Mouse (Mus musculus) right cerebral cortex, postnatal 36 days (tissue): ENCODE results near the gene 1700003F12Rik.

Experiments
- DNase-seq, 2 experiments: peaks; one replicate each; pipeline ENCODE4 v3.0.0; 2022; ENCODE audit warnings: low spot score in 2 of 2, mixed read lengths in 1 of 2

The 1700003F12Rik gene

DNA sequence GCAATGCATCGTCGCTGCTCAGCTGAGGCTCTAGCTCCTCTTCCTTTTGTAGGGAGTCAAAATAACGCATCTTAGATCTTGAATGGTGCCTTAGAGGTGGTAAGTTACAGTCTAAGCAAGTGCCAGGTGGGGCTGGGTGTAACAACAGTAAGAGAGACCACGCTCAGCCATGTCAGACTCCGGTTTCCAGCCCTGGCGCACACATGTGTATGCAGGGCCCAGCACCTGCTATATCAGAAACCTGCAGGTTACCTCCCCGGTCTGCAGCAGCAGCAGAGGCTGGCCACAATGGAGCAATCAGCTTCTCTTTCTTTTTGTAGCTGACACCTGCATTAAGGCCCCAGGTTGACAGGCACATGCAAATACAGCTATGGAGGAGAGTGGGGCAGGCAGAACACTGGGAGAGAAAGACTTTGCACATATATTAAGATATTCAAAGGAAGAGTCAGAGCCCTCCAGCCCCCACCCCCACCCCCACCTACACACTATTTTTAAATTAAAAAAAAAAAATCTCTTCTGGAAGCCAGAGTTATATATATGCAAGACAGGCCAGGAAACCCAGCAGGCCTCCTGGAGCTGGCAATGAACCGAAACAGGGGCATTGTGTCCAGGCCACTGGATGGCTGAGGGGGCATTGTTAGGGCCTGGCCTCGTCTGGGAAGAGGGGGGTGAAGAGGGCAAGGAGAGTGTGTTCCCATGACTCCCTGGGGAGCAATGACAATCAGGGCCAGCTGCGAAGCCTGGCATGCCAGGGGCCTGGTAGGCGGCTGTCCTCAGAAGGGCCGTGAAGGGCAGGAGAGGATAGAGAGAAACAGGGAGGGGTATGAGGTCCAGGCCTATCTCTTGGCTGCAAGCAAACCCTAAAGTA, 30.2 kb downstream of the 1700003F12Rik start:
- no peak for DNase-seq

DNA sequence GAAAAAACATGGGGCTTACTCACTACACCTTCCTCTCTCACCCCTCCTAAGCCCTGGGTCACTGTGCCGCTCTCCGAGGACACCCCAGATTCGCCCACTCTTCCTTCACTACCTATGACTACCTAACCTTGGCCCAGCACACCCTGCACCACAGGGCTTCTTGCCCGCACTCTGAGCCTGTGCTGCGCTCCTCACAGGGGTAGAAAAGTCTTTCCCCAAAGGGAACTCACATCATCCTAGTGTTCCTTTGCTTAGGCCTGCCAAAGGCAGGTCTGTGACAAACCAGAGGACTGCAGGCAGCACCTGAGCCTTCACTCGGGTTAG, 30.8 kb downstream of the 1700003F12Rik start:
- DNase-seq: no peak

DNA sequence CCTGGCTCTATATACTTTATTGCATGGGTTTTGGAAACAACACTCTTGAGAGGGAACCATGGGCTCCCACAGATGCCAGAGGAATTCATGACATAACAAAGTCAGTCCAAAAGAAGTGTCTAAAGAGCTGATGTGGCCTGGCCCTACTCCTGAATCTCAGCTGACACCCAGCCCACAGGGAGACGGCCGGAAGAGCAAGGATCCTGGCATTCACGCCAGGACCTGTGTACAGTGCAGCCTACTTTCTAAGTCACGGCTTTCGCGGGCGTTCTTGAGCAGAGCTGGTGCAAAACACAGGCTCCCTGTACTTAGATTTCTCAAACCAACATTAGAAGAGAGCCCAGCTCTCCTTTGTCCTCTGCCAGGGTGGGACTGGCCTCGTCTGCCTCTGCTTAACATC, 33.7 kb downstream of the 1700003F12Rik start:
- DNase-seq: no peak

DNA sequence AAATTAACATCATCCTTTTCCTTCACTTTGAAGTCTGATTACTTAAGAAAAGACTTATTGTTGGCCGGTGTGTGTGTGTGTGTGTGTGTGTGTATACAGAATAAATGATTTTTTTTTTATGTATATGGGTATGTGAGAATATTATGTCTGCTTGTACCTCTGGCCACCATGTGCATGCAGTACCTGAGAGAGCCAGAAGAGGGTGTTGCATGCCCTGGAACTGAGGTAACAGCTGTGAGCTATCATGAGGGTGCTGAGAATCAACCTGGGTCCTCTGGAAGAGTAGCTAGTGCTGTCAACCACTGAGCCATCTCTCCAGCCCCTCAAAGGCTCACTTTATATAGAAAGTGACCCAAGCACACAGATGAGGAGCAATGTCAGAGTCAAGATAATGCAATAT, 34.5 kb downstream of the 1700003F12Rik start:
- DNase-seq: no peak

DNA sequence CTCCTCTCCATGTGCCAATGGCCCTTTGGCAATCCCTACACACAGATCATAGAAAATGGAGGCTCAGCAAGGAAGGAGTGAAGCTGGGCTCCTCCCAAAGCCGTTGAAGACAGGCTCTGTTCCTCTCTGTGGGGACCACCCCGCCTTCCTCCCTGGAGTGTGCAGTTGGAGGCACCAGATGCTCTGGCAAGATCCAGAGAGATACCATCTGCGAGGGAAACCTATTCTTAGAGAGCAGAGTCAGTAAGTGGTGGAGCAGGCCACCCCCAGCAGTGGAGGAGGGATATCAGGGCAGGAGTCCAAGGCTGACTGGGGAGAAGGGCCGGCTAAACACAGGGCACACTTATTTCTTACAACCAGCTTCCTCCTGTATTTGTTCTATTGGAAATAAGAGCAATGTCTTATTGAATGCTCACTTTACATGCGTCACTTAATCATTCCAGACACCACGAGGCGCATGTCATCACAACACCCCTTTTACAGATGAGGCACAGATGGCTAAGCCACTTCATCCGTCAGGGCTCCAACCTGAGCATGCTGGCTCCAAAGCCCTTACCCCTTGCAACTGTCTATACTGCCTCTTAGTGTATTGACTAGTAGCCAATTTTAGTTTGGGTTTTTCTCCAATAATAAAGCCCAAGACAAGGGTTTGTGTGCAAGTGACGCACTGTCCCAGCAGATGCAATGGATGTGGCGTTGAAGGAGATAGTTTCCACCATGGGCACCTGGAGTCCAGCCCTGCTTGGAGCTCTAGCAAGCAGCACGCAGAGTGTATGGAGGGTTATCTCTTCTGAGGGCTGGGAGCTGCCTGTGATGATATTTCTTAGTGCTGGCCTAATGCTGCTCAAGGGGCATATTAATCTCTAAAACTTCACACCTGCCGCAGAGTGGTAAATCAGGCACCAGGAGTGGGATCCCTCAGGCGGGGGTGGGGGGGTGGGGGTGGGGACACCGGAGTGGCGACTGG, 37.3 kb downstream of the 1700003F12Rik start:
- DNase-seq: peak; percentile 89 to 95

DNA sequence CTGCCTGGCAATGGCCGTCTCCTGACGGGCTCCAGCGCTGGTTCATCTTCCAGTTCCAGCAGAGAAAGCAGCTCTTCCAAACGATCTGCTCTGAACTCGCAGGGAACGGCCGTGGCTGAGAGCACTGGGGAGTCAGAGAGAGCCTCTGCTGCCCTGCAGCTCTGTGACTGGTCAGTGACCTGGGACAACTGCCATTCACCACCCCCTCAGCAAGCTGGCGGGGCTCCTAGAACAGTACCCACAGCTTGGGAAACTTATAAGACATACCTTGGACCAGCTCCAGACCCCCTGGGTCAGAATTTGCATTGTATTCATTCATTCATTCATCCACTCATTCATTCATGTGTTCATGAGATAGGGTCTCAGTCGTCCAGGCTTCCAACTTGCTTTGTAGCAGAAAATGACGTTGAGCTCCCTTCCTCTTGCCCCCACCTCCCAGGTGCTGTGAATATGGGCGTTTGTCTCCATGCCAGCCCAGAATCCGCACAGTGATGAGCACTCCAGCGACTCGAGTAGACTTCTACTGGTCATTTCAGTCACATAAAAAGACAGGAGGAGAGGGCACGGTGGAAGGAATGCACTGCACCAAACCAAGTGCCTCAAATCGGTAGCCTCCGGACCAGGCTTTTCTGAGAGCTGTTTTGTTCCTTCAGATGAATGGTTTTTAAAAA, 38.2 kb downstream of the 1700003F12Rik start:
- no peak for DNase-seq

DNA sequence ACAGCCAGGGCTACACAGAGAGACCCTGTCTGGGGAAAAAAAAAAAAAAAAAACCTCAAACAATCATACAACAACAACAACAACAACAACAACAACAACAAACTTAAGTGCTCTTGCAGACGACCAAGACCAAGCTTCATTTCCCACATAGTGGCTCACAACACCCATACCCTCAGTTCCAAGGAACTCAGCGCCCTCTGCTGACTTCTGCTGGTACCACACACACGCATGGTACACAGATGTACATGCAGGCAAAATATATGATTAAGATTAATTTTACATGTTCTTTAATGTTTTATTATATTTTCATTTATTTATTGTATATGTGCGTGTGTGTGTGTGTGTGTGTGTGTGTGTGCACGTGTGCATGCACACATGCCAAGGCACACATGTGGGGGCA, 39.5 kb downstream of the 1700003F12Rik start:
- DNase-seq: no peak

DNA sequence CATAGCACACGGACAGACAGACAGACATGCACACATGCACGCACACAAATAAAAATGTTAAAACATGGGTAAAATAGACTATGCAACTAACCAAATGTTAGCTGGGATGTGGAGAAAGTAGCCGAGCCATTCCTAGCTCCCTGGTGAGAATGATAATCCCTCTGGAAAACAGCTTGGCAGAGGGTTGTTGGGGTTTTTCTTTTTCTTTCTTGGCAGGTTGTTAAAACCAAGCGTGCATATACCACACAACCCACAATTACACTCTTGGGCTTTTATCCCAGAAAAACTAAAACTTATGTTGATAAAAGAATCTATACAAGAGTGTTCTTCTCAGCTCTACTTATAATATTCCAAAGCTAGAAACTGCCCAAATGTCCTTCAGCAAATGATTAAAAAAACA, 42.2 kb downstream of the 1700003F12Rik start:
- no peak for DNase-seq

DNA sequence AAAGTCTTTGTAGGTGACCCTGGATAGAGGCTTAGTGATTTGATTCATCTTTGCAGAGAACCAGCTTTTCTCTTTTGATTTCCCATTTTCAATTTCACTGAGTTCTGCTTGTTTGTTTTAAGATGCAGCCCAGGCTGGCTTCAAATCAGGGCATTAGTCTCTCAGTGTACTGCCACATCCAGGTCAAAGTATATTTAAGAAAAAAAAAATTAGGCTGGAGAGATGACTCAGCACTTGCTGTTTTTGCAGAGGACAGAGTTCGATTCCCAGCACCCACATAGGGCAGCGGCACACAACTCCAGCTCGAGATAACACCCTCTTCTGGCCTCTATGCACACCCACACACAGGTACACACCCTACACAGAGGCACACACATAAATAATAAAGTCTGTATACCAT, 44.4 kb downstream of the 1700003F12Rik start:
- no peak for DNase-seq

DNA sequence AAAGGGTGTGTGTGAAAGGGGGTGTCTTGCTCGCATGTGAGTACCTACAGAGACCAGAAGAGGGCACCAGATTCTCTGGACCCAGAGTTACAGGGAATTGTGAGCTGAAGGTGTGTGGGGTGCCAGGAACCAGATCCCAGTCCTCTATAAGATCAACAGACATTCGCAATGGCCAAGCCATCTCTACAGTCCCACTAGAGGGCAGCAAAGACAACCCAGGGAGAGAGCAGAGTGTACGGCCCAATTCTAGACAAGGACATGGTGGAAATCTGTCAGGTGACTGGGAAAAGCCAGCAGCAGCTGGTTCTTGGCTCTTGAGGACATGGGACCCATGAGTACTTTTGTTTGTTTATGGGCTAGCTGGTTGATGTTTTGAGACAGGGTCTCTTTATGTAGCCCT, 46.1 kb downstream of the 1700003F12Rik start:
- no peak for DNase-seq

DNA sequence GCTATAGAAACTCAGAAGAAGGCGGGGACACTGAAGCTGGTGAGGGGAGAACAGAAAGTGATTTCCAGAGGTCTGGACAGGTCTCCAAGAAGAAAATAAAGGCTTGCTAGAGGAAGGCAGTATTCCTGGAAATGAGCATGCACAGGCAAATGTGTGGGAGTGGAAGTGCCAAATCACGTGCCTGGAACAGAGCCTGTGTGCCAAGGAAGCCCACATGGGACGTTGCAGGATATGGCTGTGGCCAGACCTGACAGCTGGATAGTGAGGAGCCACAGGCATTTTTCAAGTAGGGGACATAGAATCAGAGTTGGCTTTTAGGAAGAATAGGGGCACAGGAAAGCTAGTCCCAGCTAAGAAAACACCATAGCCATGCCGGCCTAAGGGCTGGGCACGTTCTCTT, 48.9 kb downstream of the 1700003F12Rik start:
- peak in 1 of 2 experiments; percentile 32 for DNase-seq

DNA sequence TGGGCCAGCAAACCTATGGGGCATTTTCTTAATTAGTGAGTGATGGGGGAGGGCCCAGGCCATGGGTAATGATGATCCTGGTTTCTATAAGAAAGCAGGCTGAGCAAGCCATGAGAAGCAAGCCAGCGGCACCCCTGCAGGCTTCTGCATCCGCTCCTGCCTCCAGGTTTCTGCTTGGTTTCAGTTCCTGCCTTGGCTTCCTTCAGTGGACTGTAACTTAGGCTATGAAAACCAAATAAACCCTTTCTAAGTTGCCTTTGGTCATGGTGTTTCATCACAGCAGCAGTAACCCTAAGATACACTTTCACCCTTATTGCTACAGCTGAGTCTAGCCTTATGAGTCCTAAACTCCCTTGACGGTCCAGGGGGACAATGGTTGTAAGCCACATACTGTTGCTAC, 50.5 kb downstream of the 1700003F12Rik start:
- no peak for DNase-seq
